Mouse (Mus musculus) T-helper 17 cell (primary cell): ENCODE data around the gene Arhgef3.

Source experiments
- in situ Hi-C, 2 experiments: fragments of 300-600 bp; cut with MboI, MseI; formaldehyde crosslinking; loops; 1 replicate in 1 of 2; 2 replicates in 1 of 2; pipeline ENCODE4 v1.15.1; 2025; ENCODE audit warnings: high pct_unique_total_duplicates in 2 of 2

Gene Arhgef3

GRCm38 (mm10) chr14:27396424-27396823 lies 281.7 kb downstream of the Arhgef3 start:
- in situ Hi-C loops: loop anchor here in 1 of 2 experiments (5.0 kb wide), 1 partner anchor 149 kb away; no protein-coding TSS in a partner anchor

GRCm38 (mm10) chr14:27397526-27397925 lies 282.8 kb downstream of the Arhgef3 start:
- in situ Hi-C loops: loop anchor here in 1 of 2 experiments (5.0 kb wide), 1 partner anchor 150 kb away; no protein-coding TSS in a partner anchor

DNA sequence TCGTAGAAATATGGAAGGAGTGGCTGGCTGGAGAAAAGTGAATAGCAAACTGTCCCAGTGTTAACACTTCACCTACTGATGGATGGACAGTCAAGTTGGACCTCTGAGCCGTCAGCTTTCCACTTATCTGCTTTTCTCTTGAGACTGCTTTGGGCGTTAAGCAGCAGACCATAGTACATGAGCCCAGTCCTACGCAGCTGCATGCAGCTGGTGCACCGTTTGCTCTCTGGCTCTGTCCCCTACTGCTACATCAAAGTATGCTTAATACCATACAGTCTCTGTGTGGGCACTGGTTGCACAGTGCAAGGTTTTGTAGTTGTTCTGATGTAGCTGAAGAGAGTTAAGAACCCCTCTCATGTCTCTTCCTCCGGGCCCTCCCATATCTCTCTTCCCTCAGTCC lies 285.8 kb downstream of the Arhgef3 start:
- in situ Hi-C loops: no loop called here

DNA sequence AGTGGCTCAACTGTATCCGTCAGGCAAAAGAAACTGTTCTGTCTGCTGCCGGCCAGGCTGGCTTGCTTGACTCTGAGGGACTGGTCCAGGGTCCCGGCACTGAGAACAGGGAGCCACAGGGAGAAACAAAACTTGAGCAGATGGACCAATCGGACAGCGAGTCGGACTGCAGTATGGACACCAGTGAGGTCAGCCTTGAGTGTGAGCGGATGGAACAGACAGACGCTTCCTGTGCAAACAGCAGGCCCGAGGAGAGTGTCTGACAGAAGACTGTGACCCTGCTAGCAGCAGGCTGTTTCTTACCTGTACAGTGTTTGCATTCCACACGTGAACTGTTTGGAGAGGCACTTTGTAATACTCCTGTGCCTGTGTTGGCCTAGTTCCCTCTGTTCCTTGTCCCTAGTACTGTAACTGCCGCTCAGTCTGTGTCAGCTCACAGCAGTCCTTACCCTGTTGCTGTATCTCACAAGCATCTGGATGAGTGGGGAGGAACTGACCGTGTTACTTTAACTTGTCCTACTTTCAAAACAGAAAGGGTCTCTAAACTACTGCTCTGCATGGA lies 287.1 kb downstream of the Arhgef3 start:
- in situ Hi-C loops: no loop called here

DNA sequence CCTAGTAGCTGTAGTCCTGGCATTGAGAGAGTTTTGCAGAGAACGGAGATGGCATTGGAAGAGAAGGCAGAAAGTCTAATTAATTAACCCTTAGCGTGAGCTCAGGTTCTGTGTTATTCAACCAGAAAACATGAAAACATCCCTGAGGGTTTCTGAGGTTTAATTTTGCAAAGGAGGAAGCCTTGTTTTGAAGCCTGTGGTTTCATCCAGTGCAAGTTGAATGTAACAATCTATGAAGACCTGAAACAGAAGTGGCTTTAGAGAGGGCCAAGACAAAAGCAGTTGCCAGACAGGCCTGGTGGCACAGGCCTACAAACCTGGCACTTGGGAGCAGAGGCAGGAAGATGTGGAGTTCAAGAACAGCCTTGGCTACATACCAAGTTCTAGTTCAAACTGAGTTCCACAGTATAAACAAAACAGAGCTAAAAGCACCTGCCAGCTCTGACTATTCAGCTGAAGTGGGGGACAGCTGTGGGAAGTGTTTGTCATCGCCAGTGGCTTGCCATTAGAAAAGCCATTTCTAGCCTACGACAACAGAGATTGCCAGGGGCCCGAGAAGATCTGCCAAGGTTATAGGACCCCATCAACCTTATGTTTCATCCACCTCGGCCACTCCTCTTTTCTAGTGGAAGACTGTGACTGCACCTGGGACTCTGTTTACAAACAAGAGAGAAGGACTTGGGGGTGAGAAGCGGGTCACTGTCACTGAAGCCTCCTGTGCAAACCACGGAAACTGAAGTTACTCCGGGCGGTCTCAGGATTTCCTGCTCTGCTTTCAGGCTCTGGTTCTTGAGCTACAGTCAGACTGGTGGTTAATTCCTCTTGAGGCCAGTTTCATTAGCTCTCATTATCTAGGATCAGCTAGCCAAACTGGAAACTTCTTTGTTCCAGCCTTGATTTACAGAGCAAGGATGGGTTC lies 287.9 kb downstream of the Arhgef3 start:
- in situ Hi-C loops: no loop called here

DNA sequence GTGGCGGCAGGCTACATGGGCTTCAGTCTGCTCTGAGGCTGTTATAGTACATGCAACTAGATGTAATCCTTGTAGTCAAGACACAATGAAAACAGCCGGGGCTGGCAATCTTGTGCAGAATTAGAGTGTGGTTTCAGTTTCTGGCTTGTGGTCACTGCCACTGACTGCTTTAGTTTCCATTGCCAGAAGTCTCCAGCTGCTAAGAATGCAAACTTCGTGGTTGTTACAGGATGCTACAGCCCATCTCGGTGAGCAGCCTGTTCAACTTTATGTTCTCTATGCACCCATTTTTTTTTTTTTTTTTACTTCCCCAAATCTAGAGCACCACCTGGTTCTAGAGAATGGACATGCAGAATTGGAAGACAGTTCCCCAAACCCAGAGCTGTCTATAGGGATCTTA lies 290.8 kb downstream of the Arhgef3 start:
- in situ Hi-C loops: loop anchor here (5.0 kb wide), 2 partner anchors 63 to 213 kb away; no protein-coding TSS in a partner anchor

DNA sequence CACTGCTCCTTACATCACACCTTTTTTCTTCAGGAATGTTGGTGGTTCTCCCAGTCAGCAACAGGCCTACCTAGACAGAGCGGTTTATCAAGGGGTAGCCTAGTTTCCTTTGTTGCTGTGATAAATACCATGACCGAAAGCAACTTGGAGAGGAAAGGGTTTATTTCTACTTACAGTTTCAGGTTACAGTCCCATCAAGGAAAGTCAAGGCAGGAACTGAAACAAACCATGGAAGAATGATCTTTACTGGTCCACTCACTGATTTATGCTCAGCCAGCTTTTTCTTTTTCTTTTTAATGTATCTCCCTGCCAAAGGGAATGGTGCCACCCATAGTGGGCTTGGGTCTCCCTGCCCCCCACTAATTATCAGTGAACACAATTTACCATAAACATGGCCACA lies 291.2 kb downstream of the Arhgef3 start:
- in situ Hi-C loops: loop anchor here (5.0 kb wide), 2 partner anchors 64 to 214 kb away; no protein-coding TSS in a partner anchor

DNA sequence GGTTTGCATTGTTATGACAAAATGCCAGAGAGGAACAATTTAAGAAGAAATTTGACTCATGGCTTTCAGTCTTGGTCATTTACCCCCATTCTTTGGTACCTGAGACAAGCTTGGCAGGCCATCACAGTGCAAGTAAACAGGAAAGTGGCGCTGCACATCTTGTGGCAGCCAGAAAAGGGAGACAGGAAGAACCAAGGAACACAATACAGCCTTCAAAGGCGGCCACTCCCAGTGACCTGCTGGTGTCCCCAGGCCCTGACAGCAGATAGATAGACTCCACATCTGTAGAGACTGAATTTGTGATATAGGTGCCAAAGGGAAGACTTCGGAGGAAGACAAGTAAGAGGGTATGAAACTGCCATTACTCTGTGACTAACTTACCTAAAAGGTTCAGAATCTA lies 293.5 kb downstream of the Arhgef3 start:
- in situ Hi-C loops: loop anchor here (5.0 kb wide), 2 partner anchors 66 to 216 kb away; no protein-coding TSS in a partner anchor

DNA sequence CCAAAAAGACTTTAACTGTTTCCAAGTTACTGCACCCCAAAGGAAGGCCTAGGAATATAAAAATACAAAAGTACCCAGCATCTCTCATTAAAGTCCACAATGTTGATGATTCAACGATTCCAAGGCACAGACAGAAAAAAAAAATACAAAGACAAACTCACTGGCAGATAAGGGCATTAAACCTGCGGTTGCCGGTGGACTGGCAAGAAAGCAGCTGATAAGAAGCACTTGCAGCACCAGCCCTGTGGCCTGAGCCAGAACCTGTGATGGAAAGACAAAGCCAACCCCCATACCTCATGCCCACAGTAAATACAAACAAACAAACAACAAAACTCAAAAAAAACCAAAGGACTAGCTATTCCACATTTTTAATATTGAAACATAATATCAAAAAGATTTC lies 295.0 kb downstream of the Arhgef3 start:
- in situ Hi-C loops: loop anchor here (5.0 kb wide), 2 partner anchors 67 to 217 kb away; no protein-coding TSS in a partner anchor

- in situ Hi-C loops: no loop called here
Observed at GRCm38 (mm10) chr14:27411492-27411891, 296.8 kb downstream of the Arhgef3 start.

- in situ Hi-C loops: no loop called here
Observed at GRCm38 (mm10) chr14:27412699-27413098, 298.0 kb downstream of the Arhgef3 start.

GRCm38 (mm10) chr14:27413961-27414360 lies 299.3 kb downstream of the Arhgef3 start:
- in situ Hi-C loops: no loop called here

- in situ Hi-C loops: no loop called here
Observed at GRCm38 (mm10) chr14:27420816-27421215, 306.1 kb downstream of the Arhgef3 start.

DNA sequence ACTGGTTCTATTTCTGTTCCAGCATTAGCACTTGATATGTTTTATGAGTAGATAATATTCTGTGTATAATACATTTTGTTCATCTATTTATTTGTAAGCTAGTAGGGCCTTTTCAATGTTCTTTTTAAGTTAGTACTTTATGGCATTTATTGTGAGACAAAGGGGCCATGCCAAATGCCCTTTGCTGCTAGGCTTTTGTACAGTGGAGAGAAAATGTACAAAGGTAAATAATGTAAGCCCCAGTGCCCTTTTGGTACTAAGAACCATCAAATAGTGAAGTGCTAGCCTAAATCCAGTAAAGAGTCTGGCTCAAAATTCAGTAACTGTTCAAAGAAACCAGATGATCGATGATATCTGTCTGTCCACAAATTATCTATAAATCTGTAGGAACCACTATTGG lies 307.6 kb downstream of the Arhgef3 start:
- in situ Hi-C loops: no loop called here

DNA sequence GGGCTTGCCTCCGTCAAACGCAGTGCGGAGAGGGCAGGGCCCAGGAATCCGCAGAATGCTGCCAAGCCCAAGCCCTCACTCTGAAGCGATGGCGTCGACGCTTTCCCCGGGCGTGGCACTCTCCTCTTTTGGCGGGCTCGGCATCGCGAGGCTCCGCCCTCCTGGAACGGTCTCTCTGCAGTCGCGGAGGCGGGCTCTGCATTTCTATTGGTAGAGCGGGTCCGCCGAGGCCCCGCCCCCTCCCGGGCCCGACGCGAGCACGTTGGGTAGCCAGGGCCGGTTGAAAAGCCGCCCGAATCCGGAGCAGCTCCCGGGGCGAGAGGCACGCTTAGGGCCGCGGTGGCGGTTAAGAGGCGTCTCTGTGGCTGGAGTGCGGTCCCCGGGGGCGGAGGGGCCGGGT lies 313.9 kb downstream of the Arhgef3 start, which contains the start of gene Fam208a:
Gene Fam208a (plus strand): TSS at position 262 of the 400 bp plus-strand sequence.
- in situ Hi-C loops: loop anchor here in 1 of 2 experiments (5.0 kb wide), 1 partner anchor 746 kb away; no protein-coding TSS in a partner anchor

GRCm38 (mm10) chr14:27428973-27429711 lies 314.4 kb downstream of the Arhgef3 start:
- in situ Hi-C loops: loop anchor here in 1 of 2 experiments (5.0 kb wide), 1 partner anchor 747 kb away; no protein-coding TSS in a partner anchor

DNA sequence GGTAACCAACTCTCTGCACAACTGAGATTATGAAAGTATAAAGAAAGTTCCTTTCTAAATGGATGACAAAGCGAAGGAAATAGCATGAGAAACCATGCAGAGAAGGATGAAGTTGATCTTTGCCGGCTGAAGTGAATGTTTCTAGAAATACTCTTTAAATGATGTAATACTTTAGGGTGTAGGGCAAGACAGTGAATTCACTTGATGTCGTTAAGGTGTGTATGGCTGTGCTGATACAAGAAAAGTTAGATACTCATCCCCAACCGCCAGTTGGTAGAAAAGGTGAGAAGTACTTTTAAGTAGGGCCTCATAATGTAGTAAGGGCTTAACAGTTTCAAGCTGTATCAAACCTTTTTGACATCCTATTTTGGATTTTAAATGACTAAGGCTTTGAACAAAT lies 315.6 kb downstream of the Arhgef3 start:
- in situ Hi-C loops: no loop called here

- in situ Hi-C loops: no loop called here
Observed at GRCm38 (mm10) chr14:27432064-27432463, 317.4 kb downstream of the Arhgef3 start.

- in situ Hi-C loops: no loop called here
Observed at GRCm38 (mm10) chr14:27436116-27436515, 321.4 kb downstream of the Arhgef3 start.

GRCm38 (mm10) chr14:27436826-27437225 lies 322.1 kb downstream of the Arhgef3 start:
- in situ Hi-C loops: no loop called here

DNA sequence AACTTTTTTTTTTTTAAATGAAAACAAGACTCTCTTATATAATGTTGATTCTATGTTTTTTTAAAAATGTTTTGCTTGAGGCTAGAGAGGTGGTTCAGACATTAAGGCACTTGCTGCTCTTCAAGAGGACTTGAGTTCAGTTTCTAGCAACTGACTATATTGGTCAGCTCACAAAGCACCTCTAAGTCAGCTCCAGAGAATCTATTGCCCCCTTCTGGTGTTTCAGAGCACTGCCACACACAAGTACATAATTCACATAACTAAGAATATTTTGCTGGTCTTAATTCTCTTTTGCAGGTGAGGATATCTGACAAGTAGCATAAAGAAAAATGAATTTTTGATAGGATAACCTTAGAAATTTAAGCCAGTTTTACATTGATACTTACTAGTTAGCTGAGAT lies 326.2 kb downstream of the Arhgef3 start:
- in situ Hi-C loops: no loop called here
